Mouse (Mus musculus) Patski (cell line): ENCODE measurements around the gene Rnase13. TPM values are rescaled to one million over a fixed set of nuclear protein-coding genes. Genes with fewer than 3 reads are reported as not detected.
A peak's percentile ranks its signal among the peaks of the same experiment; 100 is the strongest.

Source experiments
- ATAC-seq: fragments of 100-300 bp; one replicate; pipeline ENCODE4 v1.8.0; 2021
- CTCF ChIA-PET: fragments of 350-600 bp; sonication (Branson Sonifier 250); formaldehyde crosslinking; loops from one replicate; lab custom pipeline; 2022; ENCODE audit warnings: inconsistent platforms; lab: Charles Lee
- POLR2A ChIA-PET: fragments of 350-600 bp; sonication (Branson Sonifier 250); formaldehyde crosslinking; loops from one replicate; lab custom pipeline; 2022; ENCODE audit warnings: antibody characterized with exemption, inconsistent platforms; lab: Charles Lee
- DNase-seq: peaks from one replicate; pipeline ENCODE4 v3.0.0-alpha.2; 2011; ENCODE audit warnings: low read depth, low spot score
- H3K27me3 ChIP-seq: fragments of 371-371 bp; one replicate; pipeline ENCODE4 v1.5.1; 2021
- CTCF ChIP-seq: fragments of 100-300 bp; IDR thresholded peaks from one replicate; pipeline ENCODE4 v1.5.1; 2021
- in situ Hi-C: fragments of 300-500 bp; cut with MboI; formaldehyde crosslinking; loops from 3 replicates; pipeline ENCODE4 v1.11.1; 2018; ENCODE audit warnings: low pct_unique_long_range_greater_than_20kb, mixed read lengths
- polyA plus RNA-seq: library from polyadenylated mRNA; unstranded; gene quantifications from one replicate; pipeline ENCODE4 v1.2.3, GENCODE M21; 2021

The Rnase13 gene
- polyA plus RNA-seq, 1 experiment from 2014 or later, result not detected

- in situ Hi-C loops, result no loop called here
- ChIA-PET POLR2A (interaction anchor here (0.6 kb wide), 1 partner anchor 16 kb away, joined by 4 read pairs; no protein-coding TSS in a partner anchor), CTCF (no interaction called here)
- DNase-seq (no peak), ATAC-seq (no peak)
- TF ChIP-seq CTCF, result no peak
- H3K27me3 ChIP-seq, result no peaks in the 10 kb centered on the region
These were observed 26.6 kb downstream of the Rnase13 start for GRCm38 (mm10) chr14:51896019-51896418.

- DNase-seq, result no peak
These were observed 27.5 kb downstream of the Rnase13 start for GRCm38 (mm10) chr14:51895071-51895470.

DNA sequence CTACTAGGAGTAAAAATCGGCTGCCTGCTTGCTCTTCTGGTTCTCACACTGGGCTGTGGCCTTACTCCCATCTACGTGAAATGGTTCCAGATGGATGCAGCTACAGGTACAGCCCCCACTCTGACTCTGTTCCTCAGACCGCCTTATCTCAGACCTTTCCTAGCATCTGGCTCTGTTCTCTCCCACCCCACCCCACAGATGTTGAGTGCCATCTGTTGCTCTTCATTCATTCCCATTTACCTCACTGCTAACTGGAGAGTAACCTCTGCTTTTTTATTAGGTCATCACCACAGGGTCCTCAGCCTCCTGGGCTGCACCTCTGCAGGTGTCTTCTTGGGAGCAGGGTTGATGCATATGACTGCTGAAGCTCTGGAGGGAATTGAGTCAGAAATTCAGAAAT lies 28.8 kb downstream of the Rnase13 start:
- POLR2A ChIA-PET, result no interaction called here
- DNase-seq (no peak), ATAC-seq (no peak)
- no peaks in the 10 kb centered on the region for H3K27me3 ChIP-seq
- CTCF ChIA-PET, result interaction anchor here (2.6 kb wide), 1 partner anchor 10 kb away, joined by 10 read pairs; no protein-coding TSS in a partner anchor
- in situ Hi-C loops, result no loop called here
- no peak for TF ChIP-seq CTCF

More at GRCm38 (mm10) chr14:51895071-51895470, 27.5 kb downstream of the Rnase13 start:
- H3K27me3 ChIP-seq, result no peaks in the 10 kb centered on the region
- ChIA-PET CTCF (interaction anchor here (0.7 kb wide), 1 partner anchor 10 kb away, joined by 3 read pairs; no protein-coding TSS in a partner anchor), POLR2A (interaction anchor here (0.9 kb wide), 1 partner anchor 11 kb away, joined by 4 read pairs; no protein-coding TSS in a partner anchor)
- no peak for TF ChIP-seq CTCF
- in situ Hi-C loops, result no loop called here
- ATAC-seq, result no peak

DNA sequence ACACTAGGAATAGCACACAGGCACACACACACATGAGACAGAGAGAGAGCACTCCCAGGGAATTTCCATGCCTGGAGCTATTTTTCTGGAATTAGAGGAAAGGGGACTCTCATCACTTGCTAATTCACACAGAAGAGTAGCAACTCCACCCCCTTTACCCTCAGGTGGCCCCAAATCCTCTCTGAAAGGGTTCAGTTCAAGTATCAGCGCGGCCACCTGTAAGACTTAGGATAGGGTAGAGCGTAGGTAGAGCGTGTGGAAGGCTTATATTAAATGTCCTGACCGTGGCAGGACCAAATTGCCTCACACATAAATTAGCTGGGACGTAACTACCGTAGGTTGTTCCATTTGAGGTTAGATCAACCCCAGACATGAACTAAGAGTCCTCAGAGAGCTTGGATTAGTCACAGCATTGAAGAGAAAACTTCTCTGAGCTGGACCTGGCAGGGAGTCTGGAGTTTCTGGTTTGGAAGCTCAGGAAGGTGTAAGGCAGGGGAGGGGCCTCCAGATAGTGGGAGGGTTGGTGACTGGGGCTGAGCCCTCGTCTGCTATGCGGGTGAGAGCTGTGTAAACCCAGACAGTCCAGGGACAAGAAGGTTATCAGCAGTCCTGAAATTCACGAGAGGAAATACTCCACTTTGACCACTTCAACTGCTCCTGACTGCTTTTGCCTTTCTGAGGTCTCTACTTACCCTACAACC lies 29.3 kb downstream of the Rnase13 start:
- ChIA-PET CTCF (interaction anchor here (0.6 to 2.6 kb wide), 2 partner anchors 10 to 38 kb away, joined by 3 to 10 read pairs; no protein-coding TSS in a partner anchor), POLR2A (no interaction called here)
- no peaks in the 10 kb centered on the region for H3K27me3 ChIP-seq
- in situ Hi-C loops, result no loop called here
- no peak for DNase-seq
- no peak for TF ChIP-seq CTCF
- ATAC-seq, result no peak

GRCm38 (mm10) chr14:51892191-51892939 lies 30.2 kb downstream of the Rnase13 start, which contains the start of gene Slc39a2:
Gene Slc39a2, plus strand, starts transcription at chr14:51892889.
- in situ Hi-C loops, result no loop called here
- CTCF ChIA-PET, result interaction anchor here (2.6 kb wide), 1 partner anchor 11 kb away, joined by 10 read pairs; no protein-coding TSS in a partner anchor

DNA sequence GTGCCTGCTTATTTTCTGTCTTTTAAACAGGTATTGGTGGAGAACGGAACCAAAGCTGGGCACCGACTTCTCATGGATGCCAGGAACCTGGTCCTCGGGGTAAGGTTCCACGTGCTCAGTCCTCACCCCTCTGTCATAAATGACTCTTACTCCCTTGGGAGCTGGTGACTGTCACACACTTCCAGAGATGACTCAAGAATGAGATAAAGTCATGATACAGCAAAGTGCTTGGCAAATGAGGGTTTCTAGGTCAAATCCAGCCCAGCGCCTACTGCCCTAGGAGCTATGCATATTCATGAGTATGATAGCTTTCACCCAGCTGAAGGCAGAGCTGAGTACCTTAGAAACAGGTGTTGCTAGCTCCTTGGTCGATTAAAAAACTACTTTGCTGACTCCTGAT lies 32.7 kb downstream of the Rnase13 start:
- DNase-seq, result no peak
- ATAC-seq, result no peak
- in situ Hi-C loops, result no loop called here
- no peak for TF ChIP-seq CTCF
- CTCF ChIA-PET, result no interaction called here
- POLR2A ChIA-PET, result no interaction called here
- no peaks in the 10 kb centered on the region for H3K27me3 ChIP-seq

More at GRCm38 (mm10) chr14:51892191-51892939, 30.2 kb downstream of the Rnase13 start, which contains the start of gene Slc39a2:
- H3K27me3 ChIP-seq, result no peaks in the 10 kb centered on the region
- ATAC-seq (no peak), DNase-seq (no peak)
- no peak for TF ChIP-seq CTCF
- POLR2A ChIA-PET, result no interaction called here

DNA sequence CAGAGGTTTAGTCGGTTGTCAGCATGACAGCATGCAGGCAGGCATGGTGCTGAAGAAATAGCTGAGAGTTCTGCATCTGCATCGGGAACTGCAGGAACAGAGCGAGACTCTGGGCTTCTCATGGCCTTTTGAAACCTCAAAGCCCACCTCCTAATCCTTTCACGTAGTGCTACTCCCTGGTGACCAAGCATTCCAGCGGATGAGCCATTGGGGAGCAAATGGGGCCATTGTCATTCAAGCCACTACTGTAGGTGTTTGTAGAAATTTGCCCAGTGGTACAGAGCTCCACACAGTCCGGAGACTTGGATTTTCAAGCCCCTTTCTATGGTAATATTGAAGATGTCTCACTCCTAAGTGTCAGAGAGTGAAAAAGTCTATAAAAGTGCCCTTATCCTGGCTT lies 36.5 kb downstream of the Rnase13 start:
- no peak for TF ChIP-seq CTCF
- DNase-seq (no peak), ATAC-seq (no peak)
- POLR2A ChIA-PET, result no interaction called here
- no peaks in the 10 kb centered on the region for H3K27me3 ChIP-seq
- CTCF ChIA-PET, result no interaction called here
- in situ Hi-C loops, result no loop called here

GRCm38 (mm10) chr14:51884598-51885331 lies 37.8 kb downstream of the Rnase13 start, which contains the start of gene Mettl17:
Gene Mettl17, plus strand, starts transcription at chr14:51884842.
- DNase-seq (peak; percentile 90), ATAC-seq (peak; percentile 99)

GRCm38 (mm10) chr14:51884031-51884544 lies 38.5 kb downstream of the Rnase13 start:
- CTCF ChIA-PET, result interaction anchor here (1.0 to 1.6 kb wide), 8 partner anchors 9 to 135 kb away, joined by 3 to 7 read pairs (median 4); no protein-coding TSS in a partner anchor
- TF ChIP-seq CTCF, result no peak
- no peak for ATAC-seq
- in situ Hi-C loops, result no loop called here
- POLR2A ChIA-PET, result interaction anchor here (0.5 to 0.9 kb wide), 3 partner anchors 11 to 960 kb away, joined by 4 to 5 read pairs (median 5); partner anchors contain the start of genes Apex1 and Osgep
- DNase-seq, result no peak
- no peaks in the 10 kb centered on the region for H3K27me3 ChIP-seq

More at GRCm38 (mm10) chr14:51884598-51885331, 37.8 kb downstream of the Rnase13 start, which contains the start of gene Mettl17:
- no peaks in the 10 kb centered on the region for H3K27me3 ChIP-seq
- ChIA-PET CTCF (interaction anchor here (1.2 to 1.6 kb wide), 4 partner anchors 9 to 124 kb away, joined by 3 to 7 read pairs (median 5); no protein-coding TSS in a partner anchor), POLR2A (no interaction called here)
- no peak for TF ChIP-seq CTCF
- in situ Hi-C loops, result no loop called here
